Mouse (Mus musculus) frontal cortex, postnatal 10 days (tissue): ENCODE data around the gene Zfp119b.
A peak's percentile ranks its signal among the peaks of the same experiment; 100 is the strongest.

Source experiments
- DNase-seq, 2 experiments: peaks; one replicate each; pipeline ENCODE4 v3.0.0; 2022; ENCODE audit warnings: low spot score in 2 of 2, mixed read lengths in 1 of 2

Gene Zfp119b

DNA sequence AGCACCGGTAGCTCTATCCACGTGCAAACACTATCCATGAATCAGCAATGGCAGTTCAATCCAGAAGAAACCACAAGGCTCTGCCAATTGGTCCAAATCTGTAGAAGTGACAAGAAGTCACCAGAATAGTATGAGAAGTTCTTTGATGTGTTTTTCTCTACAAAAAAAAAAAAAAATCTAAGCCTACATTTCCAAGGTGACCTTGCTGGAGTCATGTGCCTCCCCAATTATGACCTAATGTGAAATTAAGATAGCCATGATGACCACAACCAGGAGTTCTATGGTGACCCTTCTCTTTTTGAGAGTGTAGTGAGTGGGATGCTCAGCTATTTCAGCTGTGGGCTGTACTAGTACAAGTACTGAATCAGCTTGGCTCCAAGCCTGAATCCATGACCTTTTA lies at the start of gene Zfp119b:
TSS of gene Zfp119b (minus strand) at position 101 of the 400 bp plus-strand sequence.
- no peak for DNase-seq

DNA sequence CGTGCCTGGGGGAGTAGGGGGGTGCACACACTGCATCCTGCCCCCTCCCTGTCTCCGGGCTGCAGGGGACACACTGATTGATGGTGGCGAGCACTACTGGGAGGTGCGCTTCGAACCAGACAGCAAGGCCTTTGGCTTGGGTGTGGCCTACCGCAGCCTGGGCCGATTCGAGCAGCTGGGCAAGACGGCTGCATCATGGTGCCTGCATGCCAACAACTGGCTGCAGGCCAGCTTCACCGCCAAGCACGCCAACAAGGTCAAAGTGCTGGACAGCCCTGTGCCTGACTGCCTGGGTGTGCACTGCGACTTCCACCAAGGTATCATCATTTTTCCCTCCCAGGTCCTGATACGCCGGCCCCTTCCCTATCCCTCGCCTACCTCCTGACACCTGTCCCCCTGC lies 46.7 kb upstream of the Zfp119b start:
- DNase-seq: no peak

DNA sequence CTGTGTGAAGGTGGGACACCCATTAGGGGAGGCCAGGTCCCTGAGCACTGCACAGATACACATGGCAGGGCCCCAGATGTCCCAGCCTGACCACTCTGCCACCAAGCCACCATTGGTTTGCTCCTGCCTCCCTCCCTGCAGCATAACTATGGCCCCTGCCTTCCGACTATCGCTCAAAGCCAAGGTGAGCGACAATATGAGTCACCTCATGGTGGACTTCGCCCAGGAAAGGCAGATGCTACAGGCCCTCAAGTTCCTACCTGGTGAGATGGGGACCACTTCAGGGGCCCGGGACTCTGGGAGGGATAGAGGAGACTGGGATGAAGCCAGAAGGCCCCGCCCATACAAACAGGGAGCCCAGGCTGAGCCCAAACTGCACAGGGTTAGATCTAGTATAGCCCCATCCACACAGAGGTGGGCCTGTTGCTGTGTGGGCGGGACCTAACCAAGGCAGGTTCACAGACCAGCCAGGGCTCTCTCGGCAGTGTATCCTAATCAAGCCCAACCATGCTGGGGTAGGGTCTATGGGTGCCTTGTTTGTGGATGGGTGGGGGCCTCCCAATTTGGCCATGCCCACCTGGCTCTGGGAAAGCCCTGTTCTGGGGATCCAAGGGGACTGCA lies 41.1 kb upstream of the Zfp119b start:
- no peak for DNase-seq

DNA sequence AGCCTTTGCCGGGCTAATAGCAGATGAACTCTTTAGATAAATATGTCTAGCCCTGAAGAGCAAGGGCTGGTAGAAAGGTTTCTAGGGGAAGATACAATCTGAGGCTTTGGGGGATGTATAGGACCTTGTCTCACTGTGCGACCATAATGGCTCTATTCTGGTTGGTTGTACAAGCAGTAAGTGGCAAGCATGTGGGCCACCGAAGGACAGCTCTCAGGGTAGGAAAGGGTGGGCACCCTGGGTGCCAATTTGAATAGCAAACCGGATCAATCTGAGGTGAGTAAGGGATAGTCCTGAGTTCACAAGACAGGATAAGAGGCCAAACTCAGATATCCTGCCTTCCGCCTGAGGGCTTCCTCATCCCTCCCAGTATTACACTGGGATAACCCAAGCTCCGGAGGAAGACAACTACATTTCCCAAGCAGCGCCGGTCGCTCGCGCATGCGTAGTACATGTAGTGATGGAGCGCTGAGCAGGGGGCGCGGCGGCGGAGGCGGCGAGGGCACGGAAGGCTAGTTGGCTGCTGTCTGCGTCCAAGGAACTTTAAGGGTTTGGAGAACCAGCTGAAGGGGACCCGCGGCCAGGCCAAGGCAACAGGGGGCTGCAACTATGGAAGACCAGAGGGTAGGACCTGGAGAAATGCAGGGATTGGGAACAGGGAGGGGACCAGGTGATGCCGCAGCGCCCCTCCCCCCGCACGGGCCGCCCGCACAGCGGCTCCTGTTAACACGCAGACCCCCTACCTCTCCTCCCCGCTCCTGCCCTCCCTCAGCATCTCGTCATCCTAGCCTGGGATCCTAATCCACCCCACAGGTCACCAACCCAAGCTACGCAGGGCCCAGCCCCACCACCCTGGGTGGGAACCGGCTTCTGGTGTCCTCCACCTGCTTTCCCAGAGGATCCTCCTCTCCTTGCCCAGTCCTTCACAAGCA lies 37.0 kb upstream of the Zfp119b start, which contains the start of gene Fsd1:
TSS of gene Fsd1 (plus strand) at position 480 of the 932 bp plus-strand sequence.
- peak; percentile 76 to 81 for DNase-seq

GRCm38 (mm10) chr17:55977301-55977700 lies 28.0 kb upstream of the Zfp119b start:
- no peak for DNase-seq

GRCm38 (mm10) chr17:55976255-55976862 lies 27.1 kb upstream of the Zfp119b start:
- peak in 1 of 2 experiments; percentile 78 for DNase-seq

- DNase-seq: no peak
Measured at GRCm38 (mm10) chr17:55971453-55971852, 22.2 kb upstream of the Zfp119b start.

DNA sequence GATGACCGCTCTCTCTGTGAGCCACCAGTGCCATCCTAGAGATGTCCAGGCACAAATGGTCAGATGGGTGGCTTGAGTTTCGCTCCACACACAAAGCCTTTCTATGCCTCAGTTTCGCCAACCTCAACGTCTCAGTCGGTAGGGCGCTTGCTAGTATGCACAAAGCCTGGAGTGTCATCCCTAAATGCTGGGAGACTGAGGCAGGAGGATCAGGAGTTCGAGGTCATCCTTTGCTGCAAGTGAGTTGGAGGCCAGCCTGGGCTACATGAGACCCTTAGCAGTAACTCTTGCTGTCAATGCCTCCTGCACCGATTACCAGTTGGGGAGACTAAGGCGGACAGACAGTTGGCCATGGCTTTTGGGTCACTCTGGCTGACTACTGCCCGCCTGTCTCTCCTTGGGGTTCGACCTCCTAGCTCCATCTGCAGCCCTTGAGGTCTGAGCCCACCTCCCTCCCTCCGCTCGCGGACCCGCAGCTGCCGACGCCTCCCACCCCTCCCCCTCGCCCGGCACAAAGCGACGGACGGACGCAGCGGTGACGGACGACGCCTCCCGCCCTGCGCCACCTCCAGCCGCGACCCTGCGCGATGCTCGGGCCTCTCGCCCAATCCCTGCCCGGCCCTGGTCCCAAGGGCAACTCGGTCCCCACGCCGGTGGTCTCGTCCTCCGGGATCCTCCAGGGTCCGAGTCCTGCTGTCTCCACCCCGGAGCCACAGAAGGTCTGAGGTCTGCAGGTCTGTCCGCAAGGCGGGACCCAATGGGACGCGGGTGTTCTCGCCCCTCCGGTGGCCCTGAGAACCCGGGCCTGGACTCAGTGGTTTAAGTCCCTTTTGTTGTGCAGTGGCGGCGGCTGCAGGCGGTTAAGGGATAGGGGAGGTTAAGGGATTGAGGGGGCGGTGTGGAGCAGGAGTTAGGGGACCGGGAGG lies 20.9 kb upstream of the Zfp119b start, which contains the start of gene Shd:
TSS of gene Shd (plus strand) at position 502 of the 926 bp plus-strand sequence.
- peak in 1 of 2 experiments; percentile 49 for DNase-seq

GRCm38 (mm10) chr17:55969560-55969959 lies 20.3 kb upstream of the Zfp119b start:
- DNase-seq: peak in 1 of 2 experiments; percentile 57

- no peak for DNase-seq
Measured at GRCm38 (mm10) chr17:55968210-55968609, 18.9 kb upstream of the Zfp119b start.

DNA sequence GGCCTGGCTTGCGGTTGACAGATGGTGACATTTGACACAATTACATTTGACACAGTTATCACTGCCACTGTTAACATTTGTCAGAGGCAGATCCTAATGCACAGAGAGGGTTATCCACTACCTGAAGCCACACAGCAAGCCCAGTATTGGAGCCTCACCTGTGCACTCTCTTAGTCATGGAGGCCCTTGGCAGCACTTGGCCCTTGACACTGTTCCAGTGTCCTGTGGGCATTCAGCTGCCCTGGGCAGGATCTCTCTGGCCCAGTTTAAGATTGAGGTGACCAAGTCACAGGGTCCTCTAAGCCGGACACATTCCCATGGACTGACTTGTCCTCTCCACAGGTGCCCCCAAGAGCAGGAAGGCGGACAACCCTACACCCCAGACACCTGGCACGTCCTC lies 17.9 kb upstream of the Zfp119b start:
- DNase-seq: no peak

DNA sequence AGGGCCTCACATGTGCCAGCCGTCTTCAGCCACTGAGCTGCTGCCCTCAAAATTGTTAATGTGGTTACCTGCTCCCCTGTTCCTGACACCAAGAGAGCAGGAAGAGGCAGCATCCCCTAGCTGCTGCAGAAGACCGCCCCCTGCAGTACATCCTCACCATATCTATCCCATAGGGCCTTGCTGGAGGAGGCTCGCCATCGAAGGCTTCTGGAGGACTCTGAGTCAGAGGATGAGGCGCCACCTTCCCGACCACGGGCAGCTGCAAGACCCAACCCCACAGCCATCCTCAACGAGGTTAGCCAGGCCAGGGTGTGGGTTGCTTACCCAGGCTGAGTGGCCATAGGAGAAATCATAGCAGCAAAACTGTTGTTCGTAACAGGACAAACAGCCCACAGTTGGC lies 15.7 kb upstream of the Zfp119b start:
- DNase-seq: peak in 1 of 2 experiments; percentile 8

DNA sequence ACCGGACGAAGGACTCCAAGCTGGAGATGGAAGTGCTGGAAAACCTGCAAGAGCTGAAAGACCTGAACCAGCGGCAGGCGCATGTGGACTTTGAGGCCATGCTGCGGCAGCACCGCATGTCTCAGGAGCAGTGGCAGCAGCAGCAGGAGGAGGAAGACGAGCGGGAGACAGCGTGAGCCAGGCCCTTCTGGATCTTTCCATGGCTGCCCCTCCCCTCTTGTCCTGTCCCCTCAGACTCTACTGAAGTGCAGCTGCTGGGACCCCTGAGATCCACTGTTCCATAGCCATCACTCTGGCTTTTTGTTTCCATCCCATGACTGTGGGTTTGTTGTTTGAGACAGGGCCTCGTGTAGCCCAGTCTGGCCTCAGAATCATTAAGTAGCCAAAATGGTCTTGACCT lies 15.2 kb upstream of the Zfp119b start:
- peak in 1 of 2 experiments; percentile 5 for DNase-seq

GRCm38 (mm10) chr17:55963171-55963570 lies 13.9 kb upstream of the Zfp119b start:
- DNase-seq: peak in 1 of 2 experiments; percentile 6

DNA sequence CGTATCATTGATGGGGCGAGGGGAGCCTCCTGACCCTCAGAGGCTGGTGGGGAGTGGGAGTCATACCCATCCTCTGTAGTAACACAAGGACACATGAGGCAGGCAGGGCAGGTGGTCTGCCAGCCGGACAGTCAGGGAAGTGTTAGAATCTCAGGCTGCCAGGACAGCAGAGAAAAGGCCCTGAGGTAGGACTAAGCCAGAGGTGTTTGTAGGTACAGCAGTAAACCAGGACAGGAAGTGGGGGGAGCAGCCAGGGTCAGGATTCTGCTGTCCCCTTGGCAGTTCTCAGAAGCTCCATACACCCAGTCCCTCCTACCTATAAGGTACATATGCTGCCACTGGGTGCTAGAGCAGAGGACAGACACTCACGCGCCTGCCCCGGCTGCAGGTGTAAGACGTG lies 12.3 kb upstream of the Zfp119b start:
- peak in 1 of 2 experiments; percentile 6 for DNase-seq

- peak; percentile 5 to 8 for DNase-seq
Measured at GRCm38 (mm10) chr17:55960791-55961190, 11.5 kb upstream of the Zfp119b start.

- no peak for DNase-seq
Measured at GRCm38 (mm10) chr17:55959946-55960740, 10.8 kb upstream of the Zfp119b start.

DNA sequence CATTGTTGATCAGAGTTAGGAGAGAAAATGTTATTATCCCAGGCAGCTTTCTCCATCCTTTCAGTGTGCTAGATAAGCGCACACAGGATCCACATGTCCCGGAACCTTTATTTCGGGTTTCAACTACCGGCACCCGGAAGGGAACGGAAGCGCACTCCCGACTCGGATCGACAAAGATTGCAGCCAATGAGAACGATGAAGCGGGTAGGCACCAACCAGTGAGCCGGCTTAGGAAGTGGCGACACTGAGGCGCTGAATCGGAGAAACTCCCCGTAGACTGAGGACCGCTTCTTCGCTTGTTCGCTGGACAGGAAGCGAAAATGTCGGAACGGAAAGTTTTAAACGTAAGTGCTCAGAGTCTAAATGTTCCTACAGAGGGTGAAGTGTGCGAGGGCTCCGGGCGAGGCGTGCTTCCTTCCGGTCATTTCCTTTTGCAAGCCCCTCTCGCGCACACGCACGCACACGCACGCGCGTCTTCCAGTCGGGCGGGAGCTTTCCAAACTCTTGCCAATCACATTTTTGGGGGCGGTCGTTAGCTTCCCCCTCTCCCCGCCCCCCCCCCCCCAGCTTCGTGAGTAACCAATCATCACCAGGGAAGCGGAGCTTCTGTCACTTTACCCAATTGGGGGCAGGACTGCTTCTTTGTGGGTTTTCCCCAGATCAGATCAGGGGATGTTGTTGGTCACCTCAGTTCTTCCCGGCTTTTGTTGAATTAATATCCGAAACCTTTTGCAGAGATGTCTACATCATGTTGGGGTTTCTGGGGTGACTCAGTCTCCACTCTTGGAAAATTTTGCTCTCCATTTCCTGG lies 9.8 kb upstream of the Zfp119b start, which contains the start of gene Yju2:
TSS of gene Yju2 (plus strand) at position 182 of the 811 bp plus-strand sequence.
- peak; percentile 90 to 92 for DNase-seq

- no peak for DNase-seq
Measured at GRCm38 (mm10) chr17:55958584-55958886, 9.2 kb upstream of the Zfp119b start.
